Mouse (Mus musculus): ENCODE results near the gene Mpp2.

The Mpp2 gene

DNA sequence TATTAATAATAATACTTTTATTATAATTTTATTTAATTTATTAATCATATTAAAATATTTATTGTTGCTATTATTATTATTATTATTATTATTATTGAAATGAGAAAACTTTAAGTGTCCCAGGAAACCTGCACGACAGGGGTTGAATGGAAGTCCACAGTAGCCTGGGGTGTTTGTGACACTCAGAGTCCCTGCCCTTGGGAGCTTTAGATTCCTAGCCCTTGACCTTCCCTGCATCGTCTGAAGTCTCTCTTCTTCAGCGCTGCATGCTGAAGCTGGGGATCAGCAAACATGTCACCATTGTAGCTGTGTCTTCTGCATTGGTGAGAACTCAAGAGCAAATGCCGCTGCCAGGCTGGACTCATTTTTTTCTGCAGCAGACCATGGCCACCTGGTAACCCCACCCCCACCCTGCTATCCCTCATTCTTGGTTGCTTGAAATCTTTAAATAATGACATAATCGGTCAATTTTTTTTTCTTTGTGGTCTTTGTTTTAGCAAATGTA lies 52.8 kb downstream of the Mpp2 start:
- DNase-seq (ENCODE audit: low spot score) = no peak

DNA sequence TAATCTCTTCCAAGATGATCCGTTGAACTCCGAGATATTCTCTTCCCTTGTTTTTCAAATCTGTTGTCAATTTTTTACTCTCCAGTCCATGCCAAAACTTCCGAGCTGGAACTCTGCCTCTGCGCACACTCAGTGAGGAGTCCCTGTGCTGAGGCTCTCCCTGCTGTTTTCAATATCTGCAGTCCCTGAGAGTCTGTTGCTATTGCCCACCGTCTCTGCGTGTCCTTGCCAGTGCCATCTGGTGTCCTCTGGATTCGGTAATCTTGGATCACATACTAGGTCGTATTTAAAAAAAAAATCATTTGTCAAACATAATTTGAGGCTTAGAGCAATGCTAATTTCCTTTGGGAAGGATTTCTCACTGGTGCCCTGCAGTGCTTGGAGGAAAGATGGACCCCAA lies 53.4 kb downstream of the Mpp2 start:
- DNase-seq (ENCODE audit: low spot score) = no peak

GRCm38 (mm10) chr11:102033055-102033591 lies 55.2 kb downstream of the Mpp2 start:
- no peak for DNase-seq (ENCODE audit: low spot score)

DNA sequence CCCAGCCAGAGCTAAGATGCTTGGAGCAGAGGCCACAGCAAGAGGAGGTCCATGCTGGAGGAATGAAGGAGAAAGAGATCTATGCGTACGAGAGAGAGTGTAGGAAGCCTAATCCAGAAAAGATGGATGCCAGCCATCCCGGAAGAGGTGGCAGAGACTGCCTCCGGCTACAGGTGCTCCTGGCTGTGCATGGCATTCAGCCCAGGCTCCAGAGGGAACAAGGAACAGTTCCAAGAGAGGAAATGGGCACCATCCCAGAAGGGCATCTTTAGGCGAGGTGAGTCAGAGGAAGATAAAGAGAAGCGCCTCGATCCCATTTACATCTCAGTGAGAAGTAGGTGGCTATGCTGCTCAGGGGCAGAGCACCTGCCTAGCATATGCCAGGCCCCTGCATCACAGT lies 57.2 kb downstream of the Mpp2 start:
- no peak for DNase-seq (ENCODE audit: low spot score)

- DNase-seq (ENCODE audit: low spot score) = no peak
Observed at GRCm38 (mm10) chr11:102029966-102030365, 58.3 kb downstream of the Mpp2 start.

GRCm38 (mm10) chr11:102029304-102029703 lies 59.0 kb downstream of the Mpp2 start:
- DNase-seq (ENCODE audit: low spot score) = no peak

DNA sequence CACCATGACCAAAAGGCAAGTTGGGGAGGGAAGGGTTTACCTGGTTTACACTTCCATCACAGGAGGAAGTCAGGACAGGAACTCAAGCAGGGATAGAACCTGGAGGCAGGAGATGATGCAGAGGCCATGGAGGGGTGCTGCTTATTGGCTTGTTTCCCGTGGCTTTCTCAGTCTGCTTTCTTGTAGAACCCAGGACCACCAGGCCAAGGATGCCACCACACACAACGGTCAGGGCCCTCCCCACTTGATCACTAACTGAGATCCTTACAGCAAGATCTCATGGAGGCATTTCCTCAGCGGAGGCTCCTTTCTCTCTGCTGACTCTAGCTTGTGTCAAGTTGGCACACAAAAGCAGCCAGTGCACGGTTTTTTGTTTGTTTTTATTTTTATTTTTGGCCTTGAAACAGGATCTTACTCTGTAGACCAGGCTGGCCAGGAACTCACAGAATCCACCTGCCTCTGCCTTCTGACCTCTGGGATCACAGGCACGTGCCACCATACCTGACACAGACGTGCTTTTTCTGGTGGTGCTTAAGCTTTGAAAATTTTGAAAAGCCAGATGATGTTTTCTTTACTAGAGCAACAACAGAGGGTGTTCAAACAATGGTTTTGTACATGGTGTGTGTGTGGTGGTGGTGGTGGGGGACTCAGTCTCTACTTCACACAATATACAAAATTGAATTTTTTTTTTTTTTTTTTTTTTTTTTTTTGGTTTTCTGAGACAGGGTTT lies 60.1 kb downstream of the Mpp2 start, which contains the start of gene Mpp3:
Gene Mpp3 (minus strand): TSS at position 375 of the 730 bp plus-strand sequence.
- DNase-seq (ENCODE audit: low spot score) = no peak

DNA sequence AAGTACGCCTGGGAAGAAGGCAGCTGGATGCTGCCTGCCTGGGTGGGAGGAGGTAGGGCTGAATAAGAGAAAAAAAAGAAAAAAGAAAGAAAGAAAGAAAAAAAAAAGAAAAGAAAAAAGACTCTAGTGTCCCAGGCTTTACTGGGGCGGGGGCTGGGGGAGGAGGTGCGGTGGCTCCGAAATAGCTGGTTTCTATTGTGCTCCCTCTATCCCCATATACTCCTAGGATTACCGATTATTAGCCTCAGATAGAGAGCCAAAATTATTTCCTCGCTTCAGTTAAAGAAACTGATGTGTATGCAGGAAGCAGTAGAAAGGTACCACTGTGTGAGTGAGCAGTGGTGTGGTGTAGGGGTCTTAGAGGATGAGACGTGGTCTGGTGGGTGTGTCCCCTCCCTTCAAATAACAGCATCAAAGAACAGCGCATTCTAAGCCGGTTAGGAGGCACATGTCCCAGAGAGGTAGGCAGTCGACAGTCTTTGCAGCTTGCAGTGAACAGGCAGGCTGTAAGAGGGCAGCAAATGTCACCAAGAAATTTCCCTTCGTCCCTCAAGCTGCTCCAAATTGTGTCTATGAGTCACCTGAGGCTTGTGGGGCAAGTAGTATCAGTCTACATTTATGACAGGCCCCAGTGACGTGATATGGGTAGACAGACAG lies 60.8 kb downstream of the Mpp2 start:
- no peak for DNase-seq (ENCODE audit: low spot score)

DNA sequence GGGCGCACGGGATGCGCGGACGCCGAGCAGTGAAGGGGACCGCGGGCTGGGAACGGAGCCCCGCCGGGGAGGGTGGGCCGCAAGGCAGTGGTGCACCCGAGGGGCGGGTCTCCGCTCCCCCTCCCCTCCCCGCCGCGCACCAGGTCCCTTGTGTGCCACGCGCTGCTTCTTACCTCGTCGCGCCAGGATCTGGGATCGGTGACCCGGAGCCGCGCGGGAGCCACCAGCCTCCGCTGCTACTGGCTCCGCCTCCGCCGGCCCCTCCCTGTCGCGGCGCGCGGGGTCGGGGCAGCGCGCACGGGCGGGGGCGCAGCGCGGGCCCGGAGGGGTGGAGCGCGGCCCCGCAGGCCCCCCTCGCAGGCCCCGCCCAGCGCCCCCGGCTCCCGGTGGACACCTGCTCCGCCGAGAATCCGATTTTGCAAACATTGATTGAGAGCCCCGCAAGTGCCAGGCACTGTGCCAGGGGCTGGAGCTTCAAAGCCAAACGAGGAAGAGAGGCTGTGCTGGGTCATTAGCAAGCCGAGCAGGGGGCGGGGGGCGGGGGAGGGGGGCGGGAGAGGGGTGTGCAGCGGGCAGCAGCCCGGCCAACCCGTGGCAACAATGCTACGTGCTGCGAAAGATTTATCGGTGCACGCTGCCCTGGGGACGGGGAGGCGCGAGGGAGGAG lies 61.5 kb downstream of the Mpp2 start:
- DNase-seq (ENCODE audit: low spot score) = no peak

DNA sequence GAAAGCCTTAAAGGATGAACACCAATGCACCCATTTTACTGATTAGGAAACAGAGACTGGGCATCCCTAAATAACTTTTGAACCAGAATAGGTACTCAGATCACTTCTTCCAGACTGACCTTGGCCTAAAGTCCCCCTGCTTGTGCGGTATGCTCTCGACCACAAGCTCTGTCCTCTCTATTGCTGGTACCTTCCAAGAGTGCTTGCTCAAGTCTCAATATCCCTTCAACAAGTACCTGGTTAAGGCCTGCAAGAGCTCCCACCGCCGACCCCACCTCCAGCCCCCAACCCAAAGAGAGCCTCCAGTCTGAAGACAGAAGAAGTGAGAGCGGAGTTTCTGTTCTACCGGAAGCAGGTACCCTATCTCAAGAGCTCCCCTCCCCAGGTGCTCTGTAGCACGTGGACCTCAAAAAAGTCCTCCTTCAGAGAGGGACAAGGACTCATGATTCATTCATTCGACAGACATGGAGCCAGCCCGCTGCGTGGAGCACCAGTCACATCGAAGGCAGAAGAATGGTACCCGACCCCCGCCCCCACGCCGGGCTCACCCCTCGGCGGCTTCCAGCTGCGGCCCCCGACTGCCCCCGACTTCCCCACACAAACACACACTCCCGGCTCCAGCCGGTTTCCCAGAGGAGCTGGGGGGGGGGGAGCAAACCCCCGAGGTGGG lies 62.2 kb downstream of the Mpp2 start:
- no peak for DNase-seq (ENCODE audit: low spot score)

- DNase-seq (ENCODE audit: low spot score) = no peak
Observed at GRCm38 (mm10) chr11:102025354-102025753, 63.0 kb downstream of the Mpp2 start.

DNA sequence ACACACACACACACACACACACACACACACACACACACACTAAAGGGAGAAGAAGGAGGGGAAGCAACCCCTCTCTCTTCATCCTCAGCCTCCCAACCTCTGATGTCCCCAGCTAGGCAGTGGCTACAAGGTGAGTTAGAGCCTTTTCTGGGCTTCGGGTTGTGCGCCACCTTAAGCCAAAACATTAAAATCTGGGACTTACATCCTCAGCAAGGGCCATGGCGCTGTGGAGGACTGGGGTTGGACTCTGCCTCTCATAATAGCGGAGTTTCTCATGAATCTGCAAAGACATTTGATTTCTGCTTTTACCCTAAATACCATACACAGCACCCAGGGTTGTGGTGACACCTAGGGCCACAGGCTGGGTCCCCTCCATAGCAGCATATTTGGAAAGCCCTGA lies 63.4 kb downstream of the Mpp2 start:
- DNase-seq (ENCODE audit: low spot score) = no peak

DNA sequence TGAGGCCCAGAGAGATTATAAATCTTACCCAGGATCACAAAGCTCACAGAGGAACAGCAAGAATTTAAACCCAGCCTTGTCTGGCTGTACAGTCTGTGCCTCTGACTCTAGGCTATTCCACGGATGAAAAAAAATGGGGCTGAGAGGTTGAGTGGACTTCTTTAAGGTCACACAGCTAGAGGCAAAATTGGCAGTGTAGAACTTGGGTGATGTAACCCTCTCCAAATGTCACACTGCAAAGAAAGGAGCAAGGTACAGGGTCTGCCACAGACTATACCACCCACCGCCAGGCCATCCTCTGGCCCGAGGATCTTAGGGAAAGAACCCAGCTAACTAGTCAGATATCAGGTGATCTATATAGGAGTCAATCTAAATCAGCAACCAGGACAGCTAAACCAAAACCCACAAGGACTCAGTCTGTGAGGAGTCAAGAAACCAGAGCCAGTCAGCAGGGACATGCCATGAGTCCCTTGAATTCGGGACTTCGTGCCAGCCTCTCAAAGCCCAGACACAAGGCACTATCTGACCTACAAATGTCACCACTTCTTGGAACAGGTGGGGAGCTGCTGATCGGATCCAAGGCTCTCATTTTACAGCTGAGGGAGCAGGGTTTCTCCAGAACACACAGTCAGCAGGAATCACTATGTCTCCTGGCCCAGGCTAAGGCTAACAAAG lies 64.1 kb downstream of the Mpp2 start:
- no peak for DNase-seq (ENCODE audit: low spot score)

GRCm38 (mm10) chr11:102023406-102023805 lies 64.9 kb downstream of the Mpp2 start:
- no peak for DNase-seq (ENCODE audit: low spot score)

- DNase-seq (ENCODE audit: low spot score) = no peak
Observed at GRCm38 (mm10) chr11:102021196-102021595, 67.1 kb downstream of the Mpp2 start.

DNA sequence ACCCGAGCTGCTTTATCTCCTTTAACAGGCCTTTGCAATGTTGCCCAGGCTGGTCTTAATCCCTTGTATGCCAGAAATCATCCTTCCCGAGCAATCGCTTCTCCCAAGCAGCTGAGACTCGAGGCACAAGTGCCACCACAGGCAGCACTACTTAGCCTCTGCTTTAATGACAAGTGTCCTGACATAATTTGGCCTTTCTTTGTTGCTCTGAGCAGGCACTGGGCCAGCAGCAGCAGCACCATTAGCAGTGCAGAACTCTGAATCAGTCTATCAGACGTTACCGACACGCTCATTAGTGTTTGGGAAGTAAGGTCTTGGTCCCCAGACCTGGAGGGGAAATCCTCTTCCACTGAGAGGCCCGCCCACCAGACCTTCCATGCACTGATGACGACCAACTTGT lies 68.6 kb downstream of the Mpp2 start:
- DNase-seq (ENCODE audit: low spot score) = no peak

DNA sequence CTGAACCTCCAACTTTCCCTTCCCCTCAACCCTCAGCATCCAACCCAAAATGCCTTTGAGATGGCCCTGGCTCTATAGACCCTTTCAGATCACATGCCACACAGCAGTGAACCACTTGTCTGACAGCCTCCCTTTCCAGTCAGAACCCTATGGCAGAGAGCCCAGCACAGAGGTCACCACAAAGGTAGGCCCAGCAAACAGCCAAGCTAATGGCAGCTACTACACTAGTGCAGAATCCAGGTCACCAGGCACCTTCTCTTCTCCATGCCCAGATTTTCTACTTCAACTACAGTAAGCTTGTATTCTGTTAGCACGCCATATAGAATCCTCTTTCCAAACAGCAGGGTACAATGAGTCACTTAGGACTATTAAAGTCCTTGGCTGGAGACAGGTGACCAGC lies 72.2 kb downstream of the Mpp2 start:
- DNase-seq (ENCODE audit: low spot score) = no peak

DNA sequence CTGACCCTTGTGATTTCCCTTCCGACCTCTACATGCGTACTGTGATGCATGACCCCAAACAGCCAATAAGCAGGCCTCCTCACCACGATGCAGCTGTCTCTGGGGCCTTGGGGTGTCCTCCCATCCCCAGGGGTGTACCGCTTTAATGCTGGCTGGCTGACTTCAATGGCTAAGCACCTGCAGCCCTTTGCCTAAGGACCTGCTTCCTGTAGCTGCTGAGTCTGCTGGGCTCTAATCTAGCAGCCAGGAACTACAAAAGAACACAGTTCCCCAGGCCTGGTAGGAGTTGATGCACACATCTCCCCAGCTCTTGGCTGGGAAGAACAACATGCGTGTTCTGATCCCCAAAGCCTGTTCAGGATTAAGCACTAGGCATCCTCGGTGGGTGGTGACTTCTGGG lies 72.8 kb downstream of the Mpp2 start:
- no peak for DNase-seq (ENCODE audit: low spot score)

DNA sequence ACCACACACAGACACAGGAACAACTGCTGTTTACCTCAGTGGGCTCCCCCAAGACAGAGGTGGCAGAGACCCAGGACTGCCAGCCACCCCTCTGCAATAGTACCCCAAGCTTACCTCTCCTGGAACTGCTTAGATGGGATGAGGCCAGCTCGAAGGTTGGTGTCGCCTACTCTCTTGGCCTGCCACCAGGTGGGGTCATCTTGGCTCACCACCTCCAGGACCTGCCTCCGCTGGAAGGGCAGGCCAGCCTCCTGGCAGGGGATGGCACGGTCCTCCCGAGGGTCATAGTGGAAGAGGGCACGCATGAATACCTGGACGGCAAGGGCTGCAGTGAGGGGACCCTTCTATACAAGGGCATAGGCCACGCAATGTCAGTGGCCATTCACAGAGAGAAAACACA lies 75.1 kb downstream of the Mpp2 start:
- DNase-seq (ENCODE audit: low spot score) = no peak

DNA sequence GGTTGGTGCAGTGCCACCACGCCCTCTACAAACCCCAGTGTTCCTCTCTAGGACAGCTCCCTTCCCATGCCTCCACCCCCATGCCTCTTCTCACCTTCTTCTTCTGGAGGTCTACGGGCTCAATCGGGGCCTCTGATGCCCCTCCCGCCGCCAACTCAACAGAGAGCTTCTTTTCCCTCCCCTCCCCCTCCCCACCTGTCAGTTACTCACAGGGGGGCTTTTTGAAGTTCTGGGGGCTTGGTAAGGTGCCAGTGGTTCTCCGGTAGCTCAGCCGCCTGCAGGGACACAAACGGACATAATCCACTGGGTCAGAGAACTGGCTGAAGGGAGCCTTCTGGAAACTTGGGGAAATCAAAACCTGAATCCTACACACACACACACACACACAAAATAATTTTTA lies 76.8 kb downstream of the Mpp2 start:
- no peak for DNase-seq (ENCODE audit: low spot score)

GRCm38 (mm10) chr11:102010140-102010539 lies 78.2 kb downstream of the Mpp2 start:
- no peak for DNase-seq (ENCODE audit: low spot score)

Measured in c-Kit-positive CD71-positive TER-119-positive erythroid progenitor cells, embryonic 14.5 days (primary cell).